Mouse (Mus musculus): ENCODE data around the gene Ago3.

Ago3 gene

DNA sequence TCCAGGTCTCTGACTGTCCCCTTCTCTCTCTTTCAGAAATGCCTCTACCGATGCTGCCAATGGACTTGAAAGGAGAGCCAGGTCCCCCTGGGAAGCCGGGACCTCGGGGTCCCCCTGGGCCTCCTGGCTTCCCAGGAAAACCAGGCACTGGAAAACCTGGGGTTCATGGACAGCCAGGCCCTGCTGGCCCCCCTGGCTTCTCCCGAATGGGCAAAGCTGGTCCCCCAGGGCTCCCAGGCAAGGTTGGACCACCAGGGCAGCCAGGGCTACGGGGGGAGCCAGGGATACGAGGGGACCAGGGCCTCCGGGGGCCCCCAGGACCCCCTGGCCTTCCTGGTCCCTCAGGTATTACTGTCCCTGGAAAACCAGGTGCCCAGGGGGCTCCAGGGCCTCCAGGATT lies 119.0 kb downstream of the Ago3 start:
- no peak for DNase-seq (ENCODE audit: low spot score in 2 of 2)

DNA sequence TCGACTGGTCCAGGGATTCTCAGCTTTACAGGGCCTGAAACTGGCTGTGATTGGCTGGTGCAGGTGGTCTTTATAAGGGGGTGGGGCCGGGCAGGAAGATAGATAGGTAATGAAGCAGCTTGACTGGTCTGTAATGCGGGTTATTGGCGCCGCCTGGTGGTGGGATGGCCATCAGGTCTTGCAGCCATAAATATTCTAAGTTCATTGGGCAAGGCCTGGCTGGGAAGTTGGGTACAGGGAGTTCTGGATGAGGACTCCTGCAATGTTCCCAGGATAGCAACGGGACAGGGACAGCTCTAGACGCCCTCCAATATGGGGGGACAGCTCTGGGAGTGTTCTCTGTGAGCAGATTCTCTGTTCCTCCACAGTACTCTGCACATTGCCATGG lies 119.4 kb downstream of the Ago3 start:
- DNase-seq (ENCODE audit: low spot score in 2 of 2): peak; percentile 83 to 91

DNA sequence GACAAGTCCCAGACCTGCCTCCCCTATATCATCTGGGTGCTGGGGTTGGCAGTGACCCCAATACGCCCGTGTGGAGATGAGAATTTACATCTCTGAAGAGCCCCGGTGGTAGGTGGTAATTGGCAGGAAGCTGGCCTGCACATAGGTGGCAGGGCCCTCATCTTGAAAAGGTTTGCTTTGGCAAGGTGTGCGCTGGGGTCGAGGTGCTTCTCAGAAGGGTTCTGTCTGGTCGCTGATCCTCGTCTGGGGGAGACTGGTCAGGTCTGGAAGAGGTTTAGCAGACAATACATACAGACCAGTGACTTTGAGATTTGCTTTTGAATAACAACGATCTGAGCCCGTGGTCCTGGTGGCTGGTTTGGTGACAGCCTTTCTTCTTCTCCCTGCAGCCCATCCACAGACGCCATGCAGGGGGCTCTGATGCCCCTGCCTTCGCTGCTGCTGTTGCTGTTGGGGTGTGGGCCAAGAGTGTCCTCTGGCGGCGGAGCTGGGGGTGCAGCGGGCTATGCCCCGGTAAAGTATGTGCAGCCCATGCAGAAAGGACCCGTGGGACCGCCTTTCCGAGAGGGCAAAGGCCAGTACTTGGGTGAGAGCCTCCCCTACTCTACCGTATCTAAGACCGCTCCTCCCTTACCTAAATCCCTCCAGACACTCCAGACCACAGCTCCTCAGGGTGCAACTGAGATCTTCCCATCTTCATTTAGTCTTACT lies 120.0 kb downstream of the Ago3 start:
- peak in 1 of 2 experiments; percentile 41 for DNase-seq (ENCODE audit: low spot score in 2 of 2)

DNA sequence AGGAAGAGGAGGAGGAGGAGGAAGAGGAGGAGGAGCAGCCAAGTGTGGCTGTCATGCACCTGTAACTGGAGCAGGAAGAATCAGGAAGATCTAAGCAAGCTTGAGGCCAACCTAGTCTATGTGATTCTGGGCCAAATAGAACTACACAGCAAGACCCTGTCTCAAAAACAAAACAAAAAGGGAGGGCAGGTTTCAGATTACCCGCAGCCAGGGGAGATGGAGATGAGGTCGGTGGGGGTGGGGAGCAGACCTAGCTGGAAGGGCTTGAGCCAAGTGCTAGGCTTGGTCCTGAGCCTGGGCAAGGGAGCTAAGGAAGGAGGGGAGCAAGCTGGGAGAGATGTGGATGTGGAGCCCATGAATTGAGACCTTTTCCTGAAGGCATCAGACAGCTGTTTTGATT lies 122.5 kb downstream of the Ago3 start:
- no peak for DNase-seq (ENCODE audit: low spot score in 2 of 2)

DNA sequence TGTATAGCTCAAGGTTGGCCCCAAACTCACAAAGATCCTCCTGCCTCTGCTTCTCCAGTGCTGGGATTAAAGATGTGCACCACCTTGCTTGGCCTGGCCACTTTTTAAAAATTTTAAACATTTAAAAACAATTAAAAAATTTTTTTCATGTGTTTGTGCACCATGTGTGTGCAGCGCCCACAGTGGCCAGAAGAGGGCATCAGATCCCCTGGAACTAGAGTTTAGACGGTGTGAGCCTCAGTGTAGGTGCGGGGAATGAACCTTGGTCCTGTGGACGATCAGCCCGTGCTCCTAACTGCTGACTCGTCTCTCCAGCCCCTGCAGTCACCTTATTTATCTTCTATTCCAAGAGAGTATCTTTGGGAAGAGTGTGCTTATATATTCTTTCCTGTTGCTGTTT lies 123.3 kb downstream of the Ago3 start:
- no peak for DNase-seq (ENCODE audit: low spot score in 2 of 2)

DNA sequence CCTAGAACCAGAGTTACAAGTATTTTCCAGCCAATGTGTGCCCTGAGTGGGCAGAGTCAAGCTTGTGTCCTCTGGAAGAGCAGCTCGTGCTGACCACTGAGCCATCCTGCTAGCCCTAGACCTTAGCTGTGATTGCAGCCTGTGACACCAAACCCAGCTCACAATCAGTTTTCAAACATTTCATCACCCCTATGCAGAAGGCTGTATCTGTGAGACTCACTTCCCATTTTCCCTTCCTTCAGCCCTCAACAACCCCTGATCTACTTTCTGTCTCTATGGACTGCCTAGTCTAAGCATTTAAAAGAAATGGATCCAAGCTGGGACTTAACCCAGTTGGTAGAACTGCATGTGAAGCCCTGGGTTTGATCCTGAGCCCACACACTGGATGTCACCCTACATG lies 123.9 kb downstream of the Ago3 start:
- DNase-seq (ENCODE audit: low spot score in 2 of 2): no peak

DNA sequence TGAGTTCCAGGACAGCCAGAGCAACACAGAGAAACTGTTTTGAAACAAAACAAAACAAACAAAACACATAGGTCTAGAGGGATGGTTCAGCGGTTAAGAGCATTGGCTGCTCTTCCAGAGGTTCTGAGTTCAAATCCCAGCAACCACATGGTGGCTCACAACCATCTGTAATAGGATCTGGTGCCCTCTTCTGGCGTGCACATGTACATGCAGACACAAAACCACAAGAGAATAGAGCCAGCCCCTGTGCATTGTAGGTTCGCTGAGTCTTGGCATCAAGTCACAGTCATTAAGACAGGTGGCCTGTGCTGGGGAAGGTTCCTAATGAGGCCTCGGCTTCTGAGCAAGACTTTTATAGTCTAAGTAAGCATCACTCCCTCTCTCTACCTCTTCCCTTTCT lies 125.5 kb downstream of the Ago3 start:
- no peak for DNase-seq (ENCODE audit: low spot score in 2 of 2)

DNA sequence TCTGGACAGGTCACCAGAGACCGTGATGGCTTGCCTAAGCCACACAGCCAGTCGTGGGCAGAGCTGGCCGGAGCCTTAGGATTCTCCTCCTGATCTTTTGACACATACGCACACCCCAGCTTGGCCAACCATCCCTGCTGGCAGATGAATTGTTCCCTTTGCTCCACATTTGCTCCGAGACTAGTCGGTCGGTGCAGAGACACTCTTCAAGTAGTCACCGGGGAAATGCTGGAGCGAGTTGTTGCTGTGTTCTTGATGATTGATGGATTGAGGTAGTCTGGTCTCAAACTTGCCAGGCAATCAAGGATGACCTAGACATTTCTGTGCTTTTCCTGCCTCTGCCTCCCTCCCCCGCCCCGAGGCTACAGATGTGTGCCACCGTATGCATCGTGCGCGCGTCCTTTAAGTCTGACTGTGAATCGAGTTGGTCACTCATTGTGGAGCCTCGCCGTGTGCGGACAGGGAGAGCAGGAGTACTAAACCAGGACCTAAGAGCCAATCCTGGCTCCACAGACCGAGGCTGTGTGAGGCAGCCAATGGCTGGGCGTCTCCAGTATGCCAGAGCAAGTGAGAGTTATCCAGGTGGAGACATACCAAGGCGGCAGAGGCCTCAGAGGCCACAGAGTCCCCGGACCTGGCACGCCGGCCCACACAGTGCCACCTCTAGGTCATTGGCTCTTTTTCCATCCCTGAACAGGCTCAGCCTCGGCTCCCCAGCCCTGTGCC lies 127.6 kb downstream of the Ago3 start:
- no peak for DNase-seq (ENCODE audit: low spot score in 2 of 2)

DNA sequence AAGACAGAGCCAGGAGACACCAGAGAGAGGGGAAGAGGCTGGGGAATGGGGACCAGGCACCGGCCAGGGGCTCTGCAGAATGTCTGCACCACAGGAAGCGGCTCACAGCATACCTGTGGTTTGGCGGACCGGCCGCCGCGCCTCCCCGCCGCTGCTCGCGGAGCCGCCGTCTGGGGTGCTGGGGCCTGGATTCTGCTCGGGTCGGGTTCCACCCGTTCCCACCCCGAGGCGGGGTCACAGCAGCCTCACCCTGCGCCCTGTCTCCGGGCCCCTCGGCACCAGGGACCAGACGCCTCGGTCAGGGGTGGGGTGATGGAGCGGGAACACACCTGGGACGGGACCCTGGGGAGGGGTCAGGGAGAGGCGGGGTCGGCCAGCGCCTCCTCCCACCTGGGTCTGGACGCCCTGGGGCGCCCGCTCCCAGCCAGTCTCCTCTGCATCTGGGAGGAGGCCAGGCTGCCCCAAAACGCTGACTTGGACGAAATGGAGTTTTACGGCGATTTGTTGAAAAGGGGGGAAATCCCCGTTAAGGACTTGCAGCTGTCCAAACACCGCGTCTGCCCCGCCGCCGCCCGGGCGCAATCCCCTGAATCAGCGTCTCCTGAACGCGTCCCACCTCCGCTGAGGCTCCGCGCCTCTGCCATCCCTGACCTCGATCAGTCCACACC lies 128.3 kb downstream of the Ago3 start:
- DNase-seq (ENCODE audit: low spot score in 2 of 2): no peak

DNA sequence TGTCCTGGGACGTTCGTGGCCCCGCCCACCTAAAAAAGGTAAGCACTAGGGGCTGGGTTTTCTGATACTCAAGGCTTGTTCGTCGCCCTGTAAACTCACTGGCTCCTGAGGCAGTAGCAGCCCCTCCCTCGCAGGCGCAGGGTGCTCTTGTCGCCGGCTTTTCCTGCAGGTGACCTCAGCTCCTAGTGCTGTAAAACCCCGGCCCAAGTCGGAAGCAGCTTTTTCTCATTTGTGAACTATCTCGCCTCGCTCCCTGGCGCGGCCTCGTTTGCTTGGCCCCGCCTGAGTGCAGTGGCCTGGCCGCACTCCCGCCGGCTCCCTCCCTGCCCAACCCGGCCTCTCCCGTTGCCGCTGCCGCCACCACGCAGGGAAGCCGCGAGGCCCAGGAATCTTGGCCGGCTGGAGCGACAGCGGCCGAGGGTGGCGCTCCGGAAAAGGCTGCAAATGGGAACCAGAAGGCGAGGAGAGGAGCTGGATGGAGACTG lies 132.7 kb downstream of the Ago3 start:
- DNase-seq (ENCODE audit: low spot score in 2 of 2): peak in 1 of 2 experiments; percentile 50

DNA sequence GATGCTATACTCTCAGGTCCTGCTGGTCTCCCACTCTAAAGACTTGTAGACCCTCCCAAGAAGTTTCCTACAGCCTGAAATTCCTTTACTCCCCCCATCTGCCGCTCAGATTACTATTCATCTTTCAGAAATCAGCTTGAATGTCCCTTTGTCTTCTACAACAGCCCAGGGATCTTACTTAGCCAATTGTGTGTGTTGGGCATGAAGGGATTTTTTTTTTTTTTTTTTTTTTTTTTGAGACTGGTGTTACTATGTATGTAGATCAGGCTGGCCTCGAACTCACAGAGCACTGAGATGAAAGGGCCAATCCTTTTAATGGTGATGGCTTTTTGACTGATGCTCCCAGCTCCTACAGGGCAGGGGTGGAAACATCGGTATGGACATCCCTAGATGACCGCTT lies 133.4 kb downstream of the Ago3 start:
- no peak for DNase-seq (ENCODE audit: low spot score in 2 of 2)

DNA sequence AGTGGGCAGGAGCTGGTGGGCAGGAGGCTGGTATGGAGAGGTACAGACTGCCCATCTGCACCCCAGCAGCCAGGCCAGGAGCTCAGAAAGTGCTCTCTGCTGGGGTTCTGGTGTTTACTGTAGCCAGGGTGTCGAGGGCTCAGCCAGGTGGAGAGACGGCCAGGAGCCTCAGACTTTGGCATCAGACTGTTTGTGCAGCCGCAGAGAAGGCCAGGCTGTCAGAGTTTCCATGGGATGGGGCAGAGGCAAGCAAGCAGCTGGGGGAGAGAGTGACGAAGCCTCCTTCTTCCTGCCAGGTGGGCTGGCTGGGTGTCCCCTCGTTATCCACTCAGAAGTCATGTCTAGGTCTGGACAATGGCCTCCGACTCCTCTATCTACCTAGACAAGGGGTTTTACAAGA lies 134.2 kb downstream of the Ago3 start:
- DNase-seq (ENCODE audit: low spot score in 2 of 2): no peak

DNA sequence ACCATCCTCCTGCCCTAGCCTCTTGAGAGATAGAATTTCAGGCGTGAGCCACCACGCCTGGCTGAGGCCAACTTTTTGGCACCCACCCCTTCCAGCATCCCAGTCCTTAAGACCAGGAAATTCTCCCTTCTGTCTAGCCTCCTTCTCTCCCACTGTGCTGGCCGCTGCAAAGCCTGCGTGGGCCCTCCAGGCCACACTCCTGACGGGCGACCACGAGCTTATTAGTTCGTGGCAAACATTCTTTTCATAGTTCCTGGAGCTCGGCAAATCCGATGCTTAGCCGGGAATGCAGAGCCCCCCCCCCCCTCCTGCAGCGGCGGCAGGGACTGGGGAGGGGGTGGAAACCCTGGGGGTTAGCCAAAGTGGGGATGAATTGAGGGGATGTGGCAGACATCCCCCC lies 138.2 kb downstream of the Ago3 start:
- DNase-seq (ENCODE audit: low spot score in 2 of 2): no peak

DNA sequence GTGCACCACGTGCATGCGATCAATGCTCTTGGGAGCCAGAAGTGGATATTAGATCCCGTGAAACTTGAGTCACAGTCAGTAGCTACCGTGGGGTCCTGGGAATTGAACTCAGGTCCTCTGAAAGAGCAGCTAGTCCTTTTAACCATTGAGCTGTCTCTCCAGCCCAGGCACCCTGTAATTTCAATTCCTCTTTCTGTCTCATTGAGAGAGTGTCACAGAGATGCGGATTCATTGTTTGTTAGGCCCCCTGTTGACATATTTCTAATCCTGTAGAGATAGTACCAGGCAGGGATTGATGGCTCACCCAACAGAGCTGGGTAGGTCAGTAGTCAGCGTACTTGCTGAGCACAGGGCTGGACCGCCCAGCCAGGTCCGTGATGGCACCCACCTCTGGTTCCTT lies 139.0 kb downstream of the Ago3 start:
- no peak for DNase-seq (ENCODE audit: low spot score in 2 of 2)

DNA sequence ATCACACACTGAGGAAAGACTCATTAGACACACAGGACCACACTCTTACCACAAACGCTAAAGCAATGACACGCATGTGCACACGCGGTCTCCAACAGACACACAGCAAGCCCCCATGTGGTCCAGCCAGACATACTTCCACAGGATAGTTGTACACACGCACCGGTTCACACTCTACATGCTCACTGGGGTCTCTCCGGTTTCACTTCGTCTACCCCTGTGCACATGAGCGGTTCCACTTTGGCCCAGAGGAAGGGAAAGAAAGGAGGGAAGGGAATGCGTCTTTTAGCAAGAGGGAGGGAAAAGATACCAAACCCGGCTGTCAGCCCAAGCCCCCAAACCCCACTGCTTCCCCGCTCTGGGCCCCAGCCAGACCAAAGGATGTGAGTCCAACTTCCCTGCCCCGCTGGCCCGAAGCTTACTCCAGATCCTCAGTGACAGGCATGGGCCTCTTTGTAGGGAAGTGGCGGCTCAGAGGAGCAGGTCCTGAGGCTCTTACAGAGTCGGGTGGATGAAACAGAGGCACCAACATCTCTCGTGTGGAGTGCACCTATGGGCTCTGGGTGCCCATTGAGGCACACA lies 141.2 kb downstream of the Ago3 start:
- no peak for DNase-seq (ENCODE audit: low spot score in 2 of 2)

DNA sequence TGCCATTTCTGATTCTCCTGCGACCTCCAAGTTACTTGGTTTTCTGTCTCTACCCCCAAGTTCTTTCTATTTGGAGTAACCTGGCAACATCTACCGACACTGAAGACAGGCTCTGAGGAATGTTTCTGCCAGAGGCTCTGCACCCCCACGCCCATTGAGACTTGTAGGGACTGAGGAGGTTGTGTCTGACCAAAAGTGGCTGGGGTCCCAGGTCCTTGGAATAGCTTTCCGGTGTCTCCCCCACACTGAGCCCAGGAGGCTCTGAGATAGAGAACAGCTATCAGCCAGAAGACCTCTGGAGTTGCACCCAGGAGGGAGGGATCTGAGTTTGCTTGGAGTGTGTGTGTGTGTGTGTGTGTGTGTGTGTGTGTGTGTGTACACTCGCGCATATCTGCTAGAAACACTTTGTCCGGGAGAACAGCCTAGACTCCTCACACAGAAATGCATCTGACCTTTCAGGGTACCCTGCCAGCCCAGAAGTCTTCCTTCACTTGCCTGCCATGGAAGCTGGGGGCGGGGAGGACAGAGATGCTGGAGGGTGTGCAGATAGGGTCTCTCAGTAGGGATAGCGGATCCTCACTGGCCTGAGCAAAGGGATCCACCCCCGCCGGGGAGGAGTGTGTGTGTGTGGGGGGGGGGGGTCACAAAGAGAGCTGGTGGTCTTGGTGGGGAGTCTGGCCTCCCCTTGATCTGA lies 141.9 kb downstream of the Ago3 start:
- DNase-seq (ENCODE audit: low spot score in 2 of 2): no peak

DNA sequence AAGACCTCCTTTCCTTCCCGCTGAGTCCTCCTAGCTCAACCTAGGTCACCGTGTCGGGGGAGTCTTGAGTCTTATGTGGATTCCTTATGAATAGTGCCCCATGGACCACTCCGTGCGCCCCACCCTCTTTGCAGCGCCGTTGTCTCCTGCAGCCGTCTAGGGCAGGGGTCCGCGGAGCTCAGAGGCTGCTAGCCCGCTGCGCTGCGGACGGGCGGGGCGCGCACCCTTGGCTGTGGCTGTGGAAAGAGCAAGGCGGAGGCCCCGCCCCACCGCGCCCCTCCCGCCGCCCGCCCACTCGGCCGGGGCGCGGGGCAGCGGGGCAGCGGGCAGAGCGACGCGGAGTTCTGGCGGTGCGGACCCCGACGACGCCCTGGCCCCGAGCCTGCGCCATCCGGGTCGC lies 142.9 kb downstream of the Ago3 start, which contains the start of gene Col8a2:
Gene Col8a2 (plus strand): TSS at position 302 of the 400 bp plus-strand sequence.
- no peak for DNase-seq (ENCODE audit: low spot score in 2 of 2)

DNA sequence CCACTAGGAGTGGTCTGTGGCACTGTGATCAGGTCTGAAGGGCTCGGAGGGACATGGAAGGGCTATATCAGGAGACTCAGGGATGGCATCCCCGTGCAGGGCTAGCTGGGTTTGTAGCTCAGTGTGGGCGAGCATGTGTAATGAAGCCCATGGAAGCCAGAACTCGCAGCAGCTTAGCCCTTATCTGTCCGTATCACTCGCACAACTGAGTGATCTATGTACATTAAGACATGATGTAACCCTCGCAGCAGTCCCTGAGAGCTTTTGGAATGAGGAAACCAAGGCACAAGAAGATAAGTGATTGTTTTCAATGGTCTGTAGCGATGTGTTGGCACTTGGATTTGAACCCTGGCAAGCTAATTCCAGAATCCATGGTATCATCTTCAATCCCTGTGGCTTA lies 145.8 kb downstream of the Ago3 start:
- DNase-seq (ENCODE audit: low spot score in 2 of 2): no peak

DNA sequence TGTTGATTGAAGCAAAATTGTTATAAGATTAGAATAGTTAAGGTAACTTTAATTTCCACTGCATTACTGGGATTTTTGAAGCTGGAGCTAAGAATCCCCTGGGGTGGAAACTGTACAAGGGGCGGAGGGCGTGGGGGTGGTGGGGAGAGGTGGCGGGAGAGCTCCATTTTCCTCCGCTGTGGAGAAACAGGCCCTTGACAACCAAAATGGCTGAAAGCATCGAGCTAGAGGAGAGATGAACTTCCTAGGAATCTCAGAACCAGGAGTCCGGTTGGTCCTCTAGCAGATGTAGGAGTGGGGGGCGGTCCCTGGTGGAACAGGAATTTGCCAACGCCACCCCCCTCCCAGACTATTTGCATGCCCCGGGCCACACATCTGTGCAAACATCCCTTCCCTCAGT lies 147.7 kb downstream of the Ago3 start:
- no peak for DNase-seq (ENCODE audit: low spot score in 2 of 2)

Measured in cerebellum, postnatal 4 days (tissue).